Mouse (Mus musculus) effector memory CD4-positive, alpha-beta T cell, adult 5 months (primary cell): Measurements from ENCODE around the gene Olfr582. TPM values are rescaled to one million over a fixed set of nuclear protein-coding genes. Genes with fewer than 3 reads are reported as not detected.

Source experiments
- polyA plus RNA-seq: library from polyadenylated mRNA; unstranded; fragments of 100-300 nt; shearing (Covaris generic); gene quantifications from one replicate; pipeline ENCODE4 v1.2.1, GENCODE M21; 2017

The Olfr582 gene
- not detected for polyA plus RNA-seq

DNA sequence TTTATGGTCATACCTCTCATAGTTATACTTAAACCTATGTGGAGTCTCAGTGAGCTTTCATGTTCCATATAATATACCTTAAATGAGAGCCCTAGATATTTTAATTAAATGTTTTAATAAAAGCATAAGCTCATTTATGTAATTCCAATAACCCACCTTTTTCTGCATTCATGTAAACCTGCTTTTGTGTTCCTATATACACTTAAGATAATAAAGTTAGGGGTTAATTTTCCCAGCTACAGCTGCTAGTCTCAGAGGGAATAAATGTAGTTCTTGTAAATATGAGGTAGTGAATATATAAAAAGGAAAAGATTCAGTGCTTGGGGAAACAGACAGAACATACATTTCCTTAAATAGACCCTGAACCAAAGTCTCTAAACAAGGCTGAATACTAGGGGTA is at the start of gene Olfr582:
Gene Olfr582 (plus strand): TSS at position 301 of the 400 bp plus-strand sequence.

DNA sequence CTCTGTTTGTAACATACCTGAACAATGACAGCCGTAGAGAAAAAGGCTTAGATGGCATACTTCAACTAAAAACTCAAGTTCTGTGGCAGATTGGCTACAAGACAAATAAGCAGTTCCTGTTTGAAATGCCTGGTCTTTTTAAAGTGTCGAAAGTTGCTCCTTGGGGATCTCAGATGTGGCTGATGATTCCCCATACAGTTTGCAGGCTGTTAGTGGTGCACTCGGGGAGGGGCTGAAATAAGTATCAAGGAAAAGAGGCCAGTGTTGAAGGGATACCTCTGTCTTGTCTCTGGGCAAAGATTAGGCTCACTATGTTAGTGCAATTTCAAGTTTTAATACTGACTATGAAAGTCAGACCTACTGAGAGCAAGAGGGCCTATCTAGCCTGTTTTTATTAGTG is 48.6 kb upstream of the Olfr582 start, which contains the start of gene Olfr578:
Gene Olfr578 (minus strand): TSS at position 101 of the 400 bp plus-strand sequence.

GRCm38 (mm10) chr7:103051000-103051399 is 13.2 kb downstream of the Olfr582 start, which contains the start of gene Olfr583:
Gene Olfr583 (plus strand): TSS chr7:103051300.

DNA sequence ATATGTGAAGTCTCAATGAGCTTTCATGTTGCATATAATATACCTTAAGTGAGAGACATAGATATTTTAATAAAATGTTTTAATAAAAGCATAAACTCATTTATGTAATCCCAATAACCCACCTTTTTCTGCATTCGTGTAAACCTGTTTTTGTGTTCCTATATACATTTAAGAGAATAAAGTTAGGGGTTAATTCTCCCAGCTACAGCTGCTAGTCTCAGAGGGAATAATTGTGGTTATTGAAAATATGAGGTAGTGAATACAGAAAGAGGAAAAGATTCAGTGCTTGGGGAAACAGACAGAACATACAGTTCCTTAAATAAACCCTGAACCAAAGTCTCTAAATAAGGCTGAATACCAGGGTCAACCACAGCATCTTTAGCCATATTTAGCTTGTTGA is 43.8 kb downstream of the Olfr582 start, which contains the start of gene Olfr584:
Gene Olfr584 (plus strand): TSS at position 301 of the 400 bp plus-strand sequence.

Other genes starting within 250 kb of the Olfr582 start
- not detected for gene Olfr564, start 234.5 kb upstream of the Olfr582 start, polyA plus RNA-seq
- not detected for gene Olfr566, start 179.3 kb upstream of the Olfr582 start, polyA plus RNA-seq
- gene Olfr568, start 160.9 kb upstream of the Olfr582 start, polyA plus RNA-seq = not detected
- gene Olfr569, start 147.1 kb upstream of the Olfr582 start, polyA plus RNA-seq = not detected
- gene Olfr570, start 143.4 kb upstream of the Olfr582 start, polyA plus RNA-seq = not detected
- not detected for gene Olfr571, start 120.5 kb upstream of the Olfr582 start, polyA plus RNA-seq
- gene Olfr572, start 113.6 kb upstream of the Olfr582 start, polyA plus RNA-seq = not detected
- not detected for gene Olfr573-ps1, start 95.4 kb upstream of the Olfr582 start, polyA plus RNA-seq
- gene Olfr574, start 89.6 kb upstream of the Olfr582 start, polyA plus RNA-seq = not detected
- gene Olfr575, start 79.2 kb upstream of the Olfr582 start, polyA plus RNA-seq = not detected
- gene Olfr576, start 75.4 kb upstream of the Olfr582 start, polyA plus RNA-seq = not detected
- not detected for gene Olfr577, start 62.1 kb upstream of the Olfr582 start, polyA plus RNA-seq
- gene Olfr578, start 48.7 kb upstream of the Olfr582 start, polyA plus RNA-seq = not detected
- not detected for gene Olfr583, start 13.3 kb downstream of the Olfr582 start, polyA plus RNA-seq
- gene Olfr584, start 43.9 kb downstream of the Olfr582 start, polyA plus RNA-seq = not detected
- gene Olfr585, start 59.7 kb downstream of the Olfr582 start, polyA plus RNA-seq = not detected
- not detected for gene Olfr586, start 87.6 kb downstream of the Olfr582 start, polyA plus RNA-seq
- gene Olfr588-ps1, start 102.9 kb downstream of the Olfr582 start, polyA plus RNA-seq = not detected
- not detected for gene Olfr589, start 118.3 kb downstream of the Olfr582 start, polyA plus RNA-seq
- gene Olfr591, start 140.3 kb downstream of the Olfr582 start, polyA plus RNA-seq = 0.11 TPM
- gene Olfr592, start 146.8 kb downstream of the Olfr582 start, polyA plus RNA-seq = 0.06 TPM
- gene Olfr593, start 173.8 kb downstream of the Olfr582 start, polyA plus RNA-seq = not detected
- gene Olfr594, start 179.0 kb downstream of the Olfr582 start, polyA plus RNA-seq = 0.12 TPM
- gene Usp17ld, start 214.5 kb downstream of the Olfr582 start, polyA plus RNA-seq = not detected